Mouse (Mus musculus) frontal cortex, adult 2 months (tissue): ENCODE measurements around the gene Rfpl4. TPM values are rescaled to one million over a fixed set of nuclear protein-coding genes. Genes with fewer than 3 reads are reported as not detected.
"Not testable (repeated sequence)": the region's sequence is repeated elsewhere in the genome, so short reads cannot be mapped to it uniquely, and the experiment has no call there.

Source experiments
- DNase-seq, 2 experiments: peaks; one replicate each; pipeline ENCODE4 v3.0.0; 2022; ENCODE audit warnings: low spot score in 1 of 2; ENCODE audit errors: extremely low spot score in 1 of 2
- polyA plus RNA-seq: library from polyadenylated mRNA; depleted of rRNA; stranded (reverse); fragments of >200 nt; gene quantifications from 2 replicates; pipeline ENCODE4 v1.2.3, GENCODE M21; 2012; rRNA removed

The Rfpl4 gene
- polyA plus RNA-seq: not detected in 2 replicates

DNA sequence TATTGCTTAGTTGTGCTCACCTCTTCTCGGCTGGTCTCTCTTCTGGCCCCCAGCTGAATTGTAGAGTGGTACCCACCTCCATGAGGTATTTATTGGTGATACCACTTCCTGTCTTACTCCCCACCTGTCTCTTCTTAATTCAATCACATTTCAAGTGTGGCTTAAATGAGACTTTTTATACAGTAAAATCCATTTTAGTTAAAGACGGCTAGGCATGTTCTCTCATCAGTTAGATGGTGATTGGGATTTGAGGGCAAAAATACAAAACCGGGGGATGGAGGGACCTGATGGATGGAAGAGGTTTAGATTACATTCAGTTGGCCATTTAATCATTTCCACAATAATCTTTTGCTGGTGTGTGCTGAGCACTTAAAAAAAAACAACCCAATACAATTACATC, at the start of gene Rfpl4:
Rfpl4 (minus strand) TSS at position 101 of the 400 bp plus-strand sequence.
- DNase-seq: no peak

- not testable (repeated sequence) for DNase-seq
Observed at GRCm38 (mm10) chr7:5149570-5149969, 32.8 kb upstream of the Rfpl4 start, which contains the start of gene Vmn1r55. TSS of gene Vmn1r55 (minus strand) at chr7:5149670.

DNA sequence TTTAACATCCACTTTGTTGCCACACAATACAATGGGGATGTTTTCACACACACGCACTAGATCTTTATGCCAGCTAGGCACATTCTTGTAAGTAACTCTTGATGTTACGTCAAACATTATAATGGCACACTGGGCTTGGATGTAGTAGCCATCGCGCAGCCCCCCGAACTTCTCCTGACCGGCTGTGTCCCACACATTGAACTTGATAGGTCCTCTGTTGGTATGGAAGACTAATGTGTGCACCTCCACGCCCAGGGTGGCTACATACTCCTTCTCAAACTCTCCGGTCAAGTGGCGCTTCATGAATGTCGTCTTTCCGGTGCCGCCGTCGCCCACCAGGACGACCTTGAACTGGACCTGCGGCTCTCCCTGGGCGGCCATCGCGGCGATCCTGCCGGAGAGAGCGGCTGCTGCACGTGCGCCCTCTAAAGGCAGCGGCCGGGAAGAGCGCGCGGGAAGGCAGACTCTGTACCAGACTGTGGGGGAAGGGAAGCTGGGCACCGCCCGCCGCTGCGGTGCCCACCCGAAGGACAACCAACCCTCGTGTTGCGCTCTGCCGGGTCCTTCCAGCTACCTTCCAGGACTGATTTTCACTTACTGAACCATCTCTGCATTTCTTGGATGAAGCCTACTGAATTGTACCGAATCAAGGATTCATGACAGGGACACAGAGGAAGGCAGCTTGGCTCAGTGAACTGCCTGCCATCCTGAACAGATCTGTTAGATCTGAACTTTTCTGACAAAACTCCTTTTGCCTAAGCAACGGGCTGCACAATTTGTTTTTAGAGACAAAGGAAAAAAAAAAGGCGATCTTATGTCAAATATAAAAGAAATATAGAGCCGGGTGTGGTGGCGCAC, 9.0 kb upstream of the Rfpl4 start, which contains the start of gene Rasl2-9:
Rasl2-9 (minus strand) TSS at position 402 of the 858 bp plus-strand sequence.
- DNase-seq: peak; percentile 11 to 81

GRCm38 (mm10) chr7:5125078-5125477, 8.3 kb upstream of the Rfpl4 start:
- DNase-seq: no peak

DNA sequence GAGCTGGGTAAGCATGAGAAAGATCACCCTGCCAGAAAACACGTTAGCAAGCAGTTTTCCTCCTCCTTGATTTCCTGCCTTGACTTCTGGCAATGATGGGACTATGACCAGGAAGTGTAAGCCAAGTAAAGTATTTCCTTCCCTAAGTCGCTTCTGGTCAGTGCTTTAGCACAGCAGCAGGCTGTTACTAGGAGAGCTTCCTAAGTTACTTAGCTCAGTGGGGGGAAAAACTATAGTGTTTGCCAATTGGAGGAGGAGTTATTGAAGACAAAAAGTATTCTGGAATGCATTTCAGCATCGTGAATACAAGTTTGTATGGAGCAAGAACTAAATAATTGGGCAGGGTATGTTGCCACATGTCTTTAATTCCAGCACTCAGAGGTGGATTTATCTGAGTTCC, 4.0 kb downstream of the Rfpl4 start:
- no peak for DNase-seq

GRCm38 (mm10) chr7:5109301-5109700, 7.4 kb downstream of the Rfpl4 start:
- no peak for DNase-seq

DNA sequence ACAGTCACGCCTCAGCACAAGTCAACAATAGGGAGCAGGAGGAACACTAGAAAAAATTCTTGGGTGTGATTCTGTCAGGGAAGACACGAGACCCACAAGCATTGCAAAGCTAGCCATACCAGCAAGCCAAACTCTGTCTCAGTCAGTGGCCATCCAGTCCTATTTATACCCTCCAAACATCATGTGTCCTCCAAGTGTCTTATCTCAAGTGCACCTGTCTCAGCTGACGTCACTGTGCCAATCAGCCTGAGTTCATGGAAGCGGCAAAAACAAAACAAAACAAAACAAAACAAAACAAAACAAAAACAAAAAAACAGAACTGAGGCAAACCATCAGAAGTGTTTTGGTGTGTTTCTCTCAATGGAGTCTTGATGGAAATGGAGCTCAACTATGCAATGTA, 8.5 kb downstream of the Rfpl4 start:
- DNase-seq: no peak

GRCm38 (mm10) chr7:5102564-5102963, 14.2 kb downstream of the Rfpl4 start:
- no peak for DNase-seq

DNA sequence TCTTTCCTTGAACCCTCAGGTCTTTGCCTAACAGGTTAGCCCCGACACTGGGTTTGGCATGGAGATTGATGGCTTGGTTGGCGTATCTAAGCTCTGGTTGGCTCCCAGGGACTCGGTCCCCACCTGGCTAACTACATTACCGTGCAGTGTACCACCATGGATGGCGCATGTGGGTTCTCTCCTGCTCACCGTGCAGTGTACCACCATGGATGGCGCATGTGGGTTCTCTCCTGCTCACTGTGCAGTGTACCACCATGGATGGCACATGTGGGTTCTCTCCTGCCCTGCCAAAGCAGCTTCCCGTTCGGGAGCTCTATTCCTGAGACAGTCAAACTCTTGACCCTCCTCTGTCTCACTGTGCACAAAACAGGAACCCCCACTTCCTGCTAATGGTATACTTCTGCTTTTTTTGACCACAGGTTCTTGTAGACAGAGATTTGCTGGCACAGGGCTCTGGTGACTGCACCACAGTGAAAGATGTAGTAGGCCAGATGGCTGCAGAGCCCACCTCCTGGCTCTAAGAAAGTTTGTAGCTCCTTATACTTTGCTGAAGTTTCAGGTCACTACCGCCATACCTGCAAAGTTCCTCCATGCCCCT, 15.6 kb downstream of the Rfpl4 start:
- no peak for DNase-seq

- DNase-seq: no peak
Observed at GRCm38 (mm10) chr7:5099796-5100195, 17.0 kb downstream of the Rfpl4 start.

DNA sequence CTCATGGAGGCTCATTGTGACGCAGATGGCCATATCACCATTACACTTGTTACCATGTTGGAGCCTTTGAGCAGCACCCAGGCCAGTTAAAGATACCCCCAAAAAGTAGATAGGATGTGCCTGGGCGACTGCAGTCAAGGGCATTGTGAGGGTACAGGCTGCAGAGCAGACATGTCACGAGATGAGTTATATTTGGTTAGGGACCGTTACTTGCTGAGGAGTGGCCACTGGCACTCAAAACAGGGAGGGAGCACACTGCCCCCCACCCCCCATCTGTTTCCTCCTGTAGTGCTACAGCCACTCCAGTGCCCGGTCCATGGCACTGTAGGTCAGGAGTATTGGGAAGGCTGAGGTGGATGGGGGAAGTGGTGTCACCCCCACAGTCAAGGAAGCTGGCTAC, 18.0 kb downstream of the Rfpl4 start:
- no peak for DNase-seq

GRCm38 (mm10) chr7:5092831-5093510, 23.8 kb downstream of the Rfpl4 start:
- peak in 1 of 2 experiments; percentile 59 for DNase-seq

DNA sequence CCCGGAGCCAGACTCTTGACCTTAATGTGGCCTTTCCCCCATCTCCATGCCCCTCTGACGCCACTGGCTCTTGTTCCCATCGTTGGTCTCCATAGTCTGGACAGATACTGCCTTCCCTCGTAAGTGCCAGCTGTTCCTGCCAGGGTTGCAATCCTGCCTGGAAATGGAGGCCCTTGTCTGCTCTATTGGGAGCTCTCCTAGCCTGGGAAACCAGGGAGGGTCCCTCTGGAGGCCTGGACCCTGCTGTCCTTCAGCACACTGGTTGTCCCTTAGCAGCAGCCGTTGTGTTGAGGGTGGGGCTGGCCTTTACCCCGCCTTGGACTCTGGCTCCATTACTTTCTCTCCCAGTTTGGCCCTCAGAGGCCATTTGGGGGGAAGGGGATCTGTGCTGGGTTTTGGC, 24.4 kb downstream of the Rfpl4 start:
- no peak for DNase-seq

DNA sequence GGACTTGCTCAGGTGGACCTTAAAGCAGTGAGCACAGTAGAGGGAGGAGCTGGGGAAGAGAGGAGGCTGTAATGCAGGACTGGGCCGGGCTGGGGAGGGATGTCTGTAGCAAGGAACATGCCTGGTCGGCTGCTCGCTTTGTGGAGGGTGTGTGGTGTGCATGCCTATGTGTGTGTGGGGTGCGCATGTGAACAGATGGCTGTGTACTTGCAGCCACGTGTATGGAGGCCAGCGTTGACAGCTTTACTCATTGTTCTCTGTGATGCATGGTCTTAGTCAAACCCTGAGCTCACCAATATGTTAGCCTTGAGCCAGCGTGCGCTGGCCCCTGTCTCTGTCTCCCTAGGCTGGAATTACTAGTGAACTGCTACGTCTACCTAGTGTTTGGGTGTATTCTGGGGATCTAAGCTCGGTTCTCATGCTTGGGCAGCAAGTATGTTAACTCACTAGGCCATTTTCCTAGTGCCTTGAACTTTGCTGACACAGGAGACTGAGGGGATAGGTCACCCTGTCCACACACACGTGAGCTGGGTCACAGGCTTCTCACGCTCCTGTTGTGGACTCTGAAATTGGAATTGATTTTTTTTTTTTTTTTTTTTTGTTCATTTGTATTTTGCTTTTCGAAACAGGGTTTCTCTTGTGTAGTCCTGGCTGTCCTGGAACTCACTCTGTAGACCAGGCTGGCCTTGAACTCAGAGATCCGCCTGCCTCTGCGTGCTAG, 25.6 kb downstream of the Rfpl4 start:
- DNase-seq: peak in 1 of 2 experiments; percentile 56

- DNase-seq: peak in 1 of 2 experiments; percentile 65
Observed at GRCm38 (mm10) chr7:5089853-5090252, 26.9 kb downstream of the Rfpl4 start.

DNA sequence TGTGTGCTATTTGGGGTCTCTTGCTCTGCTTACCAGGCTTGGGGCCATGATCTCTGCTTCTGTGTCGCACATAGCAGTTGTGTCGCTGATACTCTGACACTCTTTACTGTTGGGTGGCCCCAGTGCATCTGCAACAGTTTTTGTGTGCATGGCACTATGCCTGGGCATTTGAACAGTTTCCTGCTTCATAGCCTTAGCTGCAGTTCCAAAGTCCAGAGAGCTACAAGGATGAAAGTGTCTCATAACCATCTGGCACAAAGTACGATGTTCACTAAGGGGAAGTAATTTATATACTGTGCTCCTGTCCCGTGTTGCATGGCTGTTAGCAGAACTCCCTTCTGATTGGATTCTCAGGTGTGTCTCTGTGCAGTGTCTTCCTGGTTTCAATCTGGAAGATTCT, 28.9 kb downstream of the Rfpl4 start:
- DNase-seq: no peak

- no peak for DNase-seq
Observed at GRCm38 (mm10) chr7:5086921-5087440, 29.8 kb downstream of the Rfpl4 start.

DNA sequence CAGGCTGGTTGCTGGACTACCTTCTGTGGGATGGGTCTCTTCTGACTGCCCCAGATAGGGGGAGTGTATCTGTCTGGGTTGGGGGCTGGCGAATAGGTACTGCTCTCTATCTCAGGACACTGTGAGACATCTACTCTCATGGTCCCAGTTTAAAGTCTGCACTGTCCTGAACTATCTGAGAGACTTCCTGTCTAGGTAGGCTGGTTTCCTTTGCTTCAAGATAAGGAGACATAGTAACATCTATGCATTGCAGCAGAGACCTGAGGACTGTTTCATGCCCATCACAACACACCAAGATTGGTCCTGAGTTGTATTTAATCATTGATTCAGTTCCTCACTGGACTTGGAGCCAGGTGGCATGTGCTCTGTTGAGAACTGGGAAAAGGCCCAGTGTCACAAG, 31.2 kb downstream of the Rfpl4 start:
- no peak for DNase-seq

DNA sequence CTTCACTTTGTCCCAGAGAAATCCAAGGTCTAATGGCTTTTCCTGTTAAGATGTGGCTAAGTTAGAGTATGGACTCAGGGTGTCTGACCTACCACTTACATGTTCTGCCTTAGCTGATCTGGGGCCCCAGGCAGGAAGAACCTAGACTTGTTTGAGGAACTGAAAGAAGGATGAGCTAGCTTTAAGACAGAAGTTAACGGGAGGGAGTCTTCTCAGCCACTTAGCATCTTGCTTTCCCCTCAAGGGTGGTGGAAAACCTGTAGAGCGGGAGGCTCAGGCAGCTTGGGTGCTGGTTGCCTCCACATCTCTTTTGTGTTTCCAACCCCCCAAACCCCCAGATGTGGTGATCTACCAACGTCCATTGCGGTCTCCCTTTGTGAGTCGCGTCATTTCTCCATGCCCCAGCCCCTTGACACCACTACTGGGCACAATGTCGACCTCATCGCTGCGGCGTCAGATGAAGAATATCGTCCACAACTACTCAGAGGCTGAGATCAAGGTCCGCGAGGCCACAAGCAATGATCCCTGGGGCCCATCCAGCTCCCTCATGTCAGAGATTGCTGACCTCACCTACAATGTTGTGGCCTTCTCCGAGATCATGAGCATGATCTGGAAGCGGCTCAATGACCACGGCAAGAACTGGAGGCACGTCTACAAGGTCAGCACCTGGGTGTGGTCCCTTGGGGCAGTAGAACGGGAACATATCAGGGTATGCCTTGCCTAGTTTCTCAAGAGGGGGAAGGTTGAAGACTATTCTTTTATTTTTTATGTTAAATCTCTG, 33.2 kb downstream of the Rfpl4 start:
- no peak for DNase-seq

- no peak for DNase-seq
Observed at GRCm38 (mm10) chr7:5081939-5082338, 34.8 kb downstream of the Rfpl4 start.
